Mouse (Mus musculus) lung, embryonic 14.5 days (tissue): Measurements from ENCODE around the gene Slc38a2. TPM values are rescaled to one million over a fixed set of nuclear protein-coding genes. Genes with fewer than 3 reads are reported as not detected.

Experiments used
- ATAC-seq: fragments of 200-750 bp; cut with Nextera tagmentation; 2 replicates; pipeline ENCODE4 v1.8.0; 2017; ENCODE audit warnings: mild to moderate bottlenecking, moderate TSS enrichment, moderate library complexity; ENCODE audit not compliant: insufficient read depth
- DNase-seq: peaks from one replicate; pipeline ENCODE4 v3.0.0-alpha.2; 2015
- H3K27ac ChIP-seq: fragments of 300-500 bp; sonication (generic); 2 replicates; pipeline ENCODE4 v1.5.1; 2014; ENCODE audit warnings: low read depth, mild to moderate bottlenecking, moderate library complexity
- H3K27me3 ChIP-seq: fragments of 300-500 bp; sonication (generic); 2 replicates; pipeline ENCODE4 v1.6.1; 2014; ENCODE audit warnings: low read length, control low read depth; ENCODE audit not compliant: insufficient read depth
- H3K36me3 ChIP-seq: fragments of 300-500 bp; sonication (generic); 2 replicates; pipeline ENCODE4 v1.6.1; 2014; ENCODE audit warnings: control low read depth; ENCODE audit not compliant: insufficient read depth
- H3K4me1 ChIP-seq: fragments of 300-500 bp; sonication (generic); 2 replicates; pipeline ENCODE4 v1.6.1; 2014; ENCODE audit warnings: antibody characterized with exemption, control low read depth; ENCODE audit not compliant: insufficient read depth
- H3K4me2 ChIP-seq: fragments of 300-500 bp; sonication (generic); 2 replicates; pipeline ENCODE4 v1.6.1; 2014; ENCODE audit warnings: mild to moderate bottlenecking
- H3K4me3 ChIP-seq: fragments of 300-500 bp; sonication (generic); 2 replicates; pipeline ENCODE4 v1.5.1; 2014; ENCODE audit warnings: low read depth, low read length
- H3K9ac ChIP-seq: fragments of 300-500 bp; sonication (generic); 2 replicates; pipeline ENCODE4 v1.6.1; 2014
- H3K9me3 ChIP-seq: fragments of 300-500 bp; sonication (generic); 2 replicates; pipeline ENCODE4 v1.6.1; 2016; ENCODE audit warnings: low read depth, low read length, control low read depth
- CTCF ChIP-seq: IDR thresholded peaks from 2 replicates; pipeline ENCODE4 v1.5.1; 2016; ENCODE audit warnings: antibody characterized with exemption, low read depth
- WGBS: fragments of 180-500 bp; shearing (Covaris S2); extraction: QIAGEN DNeasy Blood & Tissue Kit; methylation state at CpG from one replicate; pipeline ENCODE4 v1.1.7; 2014; 5-methylcytosine and 5-hydroxymethylcytosine counted together
- polyA plus RNA-seq: library from polyadenylated mRNA; unstranded; fragments of >200 nt; fragmentation: Nextera tagmentation; extraction: Ambion mirVana; gene quantifications from 2 replicates; pipeline ENCODE4 v1.2.1, GENCODE M21; 2014

Slc38a2 gene
- polyA plus RNA-seq, 1 experiment from 2014 or later: 182 TPM

DNA sequence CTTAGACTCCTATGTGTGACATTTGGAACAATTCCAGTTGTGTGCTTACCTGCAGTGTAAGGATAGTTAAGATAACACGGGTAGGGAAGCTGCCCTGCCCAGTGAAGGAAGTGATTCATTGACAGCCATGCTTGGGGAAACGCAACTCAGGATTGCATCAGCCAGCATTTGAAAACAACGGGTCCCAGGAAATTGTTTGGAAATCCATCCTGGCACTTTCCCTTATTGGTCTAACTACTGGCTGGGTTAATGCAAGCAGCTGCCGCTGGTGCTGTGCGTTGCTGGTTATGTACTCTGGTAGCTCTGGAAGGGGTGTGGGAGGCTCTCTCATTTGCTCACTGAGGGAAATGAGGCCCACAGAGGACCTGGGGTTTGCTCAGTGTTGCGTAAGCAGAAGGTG lies 43.7 kb upstream of the Slc38a2 start:
- no peak overlapping the region for H3K9ac ChIP-seq
- no peak overlapping the region for H3K4me2 ChIP-seq
- H3K4me3 ChIP-seq: no peak overlapping the region
- H3K4me1 ChIP-seq: peaks cover 17% of the 10 kb centered on the region
- no peaks in the 10 kb centered on the region for H3K9me3 ChIP-seq
- WGBS: 56% methylated on average over 6 of the region's 6 CpGs
- H3K36me3 ChIP-seq: no peaks in the 10 kb centered on the region
- DNase-seq (no peak), ATAC-seq (0 out of 2 replicates have a peak, but pooled peaks have one; percentile 24)
- H3K27ac ChIP-seq: peak overlapping the region; percentile 73; the same call in 1 of the 2 replicates
- no peaks in the 10 kb centered on the region for H3K27me3 ChIP-seq
- TF ChIP-seq CTCF: no peak

DNA sequence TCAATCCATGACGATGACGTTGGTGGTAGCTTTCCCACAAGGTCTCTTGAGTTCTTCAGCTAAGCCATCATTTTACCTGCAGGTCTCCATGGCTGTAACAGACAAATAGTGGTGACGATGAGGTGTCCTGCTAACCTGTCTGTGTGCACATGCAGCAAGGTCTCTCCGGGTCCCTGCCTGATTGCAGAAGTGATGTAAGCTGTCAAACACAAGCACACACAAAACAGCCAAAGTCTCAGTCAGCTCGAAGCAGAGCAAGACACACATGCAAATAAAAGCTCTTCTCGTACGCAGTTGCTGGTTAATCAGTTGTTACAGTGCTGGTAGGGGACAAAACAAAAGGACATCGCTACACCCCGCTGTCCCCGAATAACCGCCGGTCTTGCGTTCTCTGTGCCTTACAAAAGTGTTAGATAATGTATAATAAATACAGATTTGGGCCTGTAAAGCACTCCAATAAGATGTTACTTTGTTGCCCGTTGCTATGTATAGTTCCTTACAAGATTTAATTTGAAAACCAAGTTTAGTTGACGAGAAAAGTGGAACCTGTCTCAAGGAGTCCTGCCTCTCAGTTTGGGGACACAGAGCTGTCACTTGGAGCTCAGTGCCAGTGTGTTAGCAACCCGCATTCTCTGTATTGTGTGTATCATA lies 43.2 kb upstream of the Slc38a2 start:
- Histone ChIP-seq H3K36me3 (no peaks in the 10 kb centered on the region), H3K9me3 (no peaks in the 10 kb centered on the region), H3K4me2 (no peak overlapping the region), H3K9ac (no peak overlapping the region), H3K27me3 (no peaks in the 10 kb centered on the region), H3K4me3 (no peak overlapping the region), H3K4me1 (peaks cover 17% of the 10 kb centered on the region), H3K27ac (peak overlapping the region; percentile 73; the same call in 1 of the 2 replicates)
- no peak for ATAC-seq
- 85% methylated on average over 16 of the region's 16 CpGs for WGBS
- DNase-seq: no peak
- TF ChIP-seq CTCF: no peak

DNA sequence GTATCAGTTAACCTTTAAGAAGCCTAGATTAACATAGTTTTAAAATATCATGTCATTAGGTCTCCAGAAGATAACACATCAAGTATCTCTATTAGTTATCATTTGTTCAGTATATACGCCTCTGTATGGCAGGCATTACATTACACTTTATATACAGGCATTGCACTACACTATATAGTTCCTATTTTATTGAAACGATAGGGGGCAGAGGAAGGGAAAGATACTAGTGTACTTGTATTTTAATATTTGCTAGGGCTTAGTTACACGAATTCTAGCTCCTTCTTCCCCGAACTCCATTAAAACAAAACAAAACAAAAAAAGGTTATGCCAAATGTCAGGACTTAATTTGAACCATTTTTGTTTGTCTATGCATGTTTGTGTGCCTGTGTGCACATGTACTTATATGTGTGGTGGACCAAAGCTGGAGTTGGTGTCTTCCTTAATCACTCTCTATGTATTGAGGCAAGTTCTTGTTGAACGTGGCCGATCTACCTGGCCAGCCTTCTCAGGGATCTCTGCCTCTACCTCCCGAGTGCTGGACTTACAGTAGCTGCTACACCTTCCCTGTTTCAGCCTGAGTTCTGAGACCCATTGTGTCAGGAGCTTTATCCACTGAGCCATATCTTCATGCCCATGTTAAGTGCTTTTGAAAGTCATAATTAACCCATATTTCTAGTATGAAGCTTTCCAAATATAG lies 41.5 kb upstream of the Slc38a2 start:
- Histone ChIP-seq H3K4me3 (no peak overlapping the region), H3K36me3 (no peaks in the 10 kb centered on the region), H3K27me3 (no peaks in the 10 kb centered on the region), H3K4me2 (no peak overlapping the region), H3K9ac (no peak overlapping the region), H3K27ac (no peak overlapping the region), H3K4me1 (peaks cover 17% of the 10 kb centered on the region), H3K9me3 (no peaks in the 10 kb centered on the region)
- no peak for ATAC-seq
- no peak for DNase-seq
- no peak for TF ChIP-seq CTCF
- 80% methylated on average over 7 of the region's 7 CpGs for WGBS

DNA sequence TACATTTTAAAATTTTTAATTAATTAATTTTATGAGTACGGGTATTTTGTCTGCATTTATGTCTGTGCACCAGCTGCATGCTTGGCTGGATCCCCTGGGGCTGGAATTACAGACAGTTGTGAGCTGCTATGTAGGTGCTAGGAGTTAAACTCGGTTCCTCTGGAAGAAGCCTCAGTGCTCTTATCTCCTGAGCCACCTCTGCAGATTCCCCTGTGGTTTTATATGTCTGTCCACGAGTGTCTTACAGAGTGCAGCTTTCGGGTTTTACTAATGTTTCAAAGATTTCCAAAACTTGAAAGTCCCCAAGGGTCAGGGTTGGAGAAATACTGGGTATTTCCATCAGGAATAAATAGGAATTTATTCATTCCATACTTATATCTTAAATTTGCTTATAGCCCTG lies 40.6 kb upstream of the Slc38a2 start:
- H3K27ac ChIP-seq: no peak overlapping the region
- H3K4me2 ChIP-seq: no peak overlapping the region
- no peak overlapping the region for H3K9ac ChIP-seq
- ATAC-seq: no peak
- no peaks in the 10 kb centered on the region for H3K9me3 ChIP-seq
- no peaks in the 10 kb centered on the region for H3K27me3 ChIP-seq
- H3K4me1 ChIP-seq: peaks cover 17% of the 10 kb centered on the region
- no peak overlapping the region for H3K4me3 ChIP-seq
- WGBS: 64% methylated on average over 4 of the region's 4 CpGs
- TF ChIP-seq CTCF: no peak
- no peaks in the 10 kb centered on the region for H3K36me3 ChIP-seq
- no peak for DNase-seq

DNA sequence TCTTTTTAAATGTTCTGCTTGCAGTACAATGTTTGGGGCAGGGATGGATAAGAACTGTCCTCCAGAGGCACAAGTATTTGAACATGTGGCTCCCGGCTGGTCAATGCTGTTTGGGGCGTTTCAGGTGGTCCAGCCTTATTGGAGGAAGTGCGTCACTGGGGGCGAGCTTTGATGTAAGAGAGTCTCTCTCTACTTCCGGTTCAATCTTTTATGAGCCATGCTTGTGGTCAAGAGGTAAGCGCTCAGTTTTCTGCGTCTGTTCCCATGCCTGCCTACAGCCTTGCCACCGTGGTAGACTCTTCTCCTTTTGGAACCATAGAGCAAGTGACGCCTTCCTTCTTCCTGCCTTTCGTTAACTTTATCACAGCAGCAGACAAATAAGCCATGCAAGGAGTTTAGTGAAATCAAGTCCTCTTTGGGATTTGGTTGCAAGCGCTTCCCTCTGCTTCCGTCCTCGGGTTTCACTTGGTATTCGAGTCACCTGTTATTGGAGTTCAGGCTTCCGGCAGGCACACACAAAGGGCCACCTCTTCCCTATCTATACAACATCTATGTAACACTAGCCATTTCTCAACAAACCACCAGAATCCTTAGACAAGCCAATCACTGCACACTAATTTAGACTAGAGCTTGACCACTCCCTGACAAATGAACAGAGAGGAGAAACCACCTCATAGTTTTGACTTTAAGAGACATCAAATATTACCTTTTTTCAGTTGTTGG lies 37.3 kb upstream of the Slc38a2 start:
- Histone ChIP-seq H3K9ac (no peak overlapping the region), H3K4me2 (no peak overlapping the region), H3K27ac (no peak overlapping the region), H3K4me1 (peaks cover 5% of the 10 kb centered on the region), H3K27me3 (no peaks in the 10 kb centered on the region), H3K4me3 (no peak overlapping the region), H3K36me3 (no peaks in the 10 kb centered on the region), H3K9me3 (no peaks in the 10 kb centered on the region)
- TF ChIP-seq CTCF: no peak
- ATAC-seq (no peak), DNase-seq (no peak)
- WGBS: 77% methylated on average over 15 of the region's 15 CpGs

DNA sequence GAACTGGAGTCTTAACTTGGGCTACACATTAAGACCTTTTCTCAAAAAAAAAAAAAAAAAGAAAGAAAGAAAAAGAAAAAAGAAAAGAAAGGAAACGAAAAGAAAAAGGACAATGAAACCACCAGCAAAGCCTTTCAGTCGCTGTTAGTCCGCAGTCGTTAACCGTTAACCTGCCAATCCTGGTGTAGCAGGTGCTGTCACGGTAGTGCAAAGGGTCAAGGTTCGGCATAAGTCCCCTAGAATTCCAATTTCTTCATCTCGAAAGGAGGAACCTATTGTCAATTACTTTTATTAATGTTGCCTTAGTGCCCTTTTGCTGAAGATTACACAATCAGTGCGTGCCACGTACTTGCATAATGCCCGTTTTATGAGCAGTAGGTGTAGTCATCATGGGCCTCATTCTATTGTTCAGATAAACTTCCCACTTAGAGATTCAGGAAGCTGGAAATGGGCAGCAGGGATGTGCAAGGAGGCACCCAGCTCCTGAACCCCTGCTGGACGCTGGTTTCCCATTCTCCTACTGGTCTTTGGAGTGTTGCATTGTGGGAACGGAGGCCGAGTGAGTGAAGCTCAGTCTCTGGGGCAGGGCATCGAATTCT lies 36.1 kb upstream of the Slc38a2 start:
- no peak for TF ChIP-seq CTCF
- ATAC-seq: no peak
- Histone ChIP-seq H3K4me3 (no peak overlapping the region), H3K27me3 (no peaks in the 10 kb centered on the region), H3K4me2 (no peak overlapping the region), H3K9ac (no peak overlapping the region), H3K9me3 (no peaks in the 10 kb centered on the region), H3K36me3 (no peaks in the 10 kb centered on the region), H3K4me1 (peaks cover 5% of the 10 kb centered on the region), H3K27ac (no peak overlapping the region)
- no peak for DNase-seq
- WGBS: 75% methylated on average over 15 of the region's 15 CpGs

DNA sequence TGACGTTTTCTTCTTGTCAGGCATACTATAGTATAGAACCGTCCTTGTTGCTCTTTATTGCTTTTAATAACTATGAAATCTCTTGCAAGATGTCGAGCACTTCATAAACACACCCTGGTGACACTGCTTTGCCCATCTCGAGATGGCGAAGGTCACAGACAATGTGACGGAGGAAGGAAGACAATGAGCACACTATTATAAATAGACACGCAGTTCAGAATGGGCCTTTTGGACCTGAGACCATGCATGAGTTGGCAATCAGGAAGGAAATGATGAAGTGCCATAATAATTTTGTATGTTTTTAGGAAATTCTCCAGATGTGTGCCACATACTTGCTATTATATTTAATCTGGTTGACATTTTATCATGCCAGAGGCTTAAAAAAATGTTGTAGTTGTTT lies 34.9 kb upstream of the Slc38a2 start:
- Histone ChIP-seq H3K4me3 (no peak overlapping the region), H3K4me1 (peaks cover 7% of the 10 kb centered on the region), H3K36me3 (no peaks in the 10 kb centered on the region), H3K4me2 (no peak overlapping the region), H3K27me3 (no peaks in the 10 kb centered on the region), H3K27ac (peak overlapping the region; percentile 42; the same call in 1 of the 2 replicates), H3K9ac (no peak overlapping the region), H3K9me3 (no peaks in the 10 kb centered on the region)
- no peak; the same call in 1 of the 2 replicates for ATAC-seq
- WGBS: 52% methylated on average over 7 of the region's 7 CpGs
- DNase-seq: peak; percentile 49
- TF ChIP-seq CTCF: no peak
